Mouse (Mus musculus): ENCODE data around the gene Dclk2.

DNA sequence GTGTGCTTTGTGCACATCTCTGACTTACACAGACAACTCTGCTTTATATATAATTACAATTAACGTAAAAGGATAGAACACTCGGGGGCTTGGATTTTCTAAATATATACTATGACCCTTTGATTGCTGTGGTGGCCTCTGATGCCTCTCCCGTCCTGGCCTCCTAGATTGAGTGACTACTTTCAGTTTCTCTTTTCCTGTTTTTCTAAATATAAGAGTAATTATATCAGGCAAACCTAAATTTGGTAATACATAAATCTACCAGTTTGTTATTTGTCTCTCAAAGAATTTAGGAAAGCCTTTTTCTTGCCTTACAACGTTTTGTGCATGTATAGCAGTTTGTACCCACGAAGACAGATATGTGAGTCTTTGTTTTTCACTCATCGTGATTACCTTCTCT is 161.9 kb downstream of the Dclk2 start:
- TF ChIP-seq CTCF (IDR thresholded peaks at IDR 0.05; ENCODE audit: borderline replicate concordance, insufficient read depth, low read length) (no peak), POLR2A (IDR thresholded peaks at IDR 0.05; ENCODE audit: low read depth, low read length) (no peak)
